Mouse (Mus musculus) naive thymus-derived CD4-positive, alpha-beta T cell, adult 5 months (primary cell): Measurements from ENCODE around the gene Prkaca. TPM values are rescaled to one million over a fixed set of nuclear protein-coding genes. Genes with fewer than 3 reads are reported as not detected.

Source experiments
- polyA plus RNA-seq: library from polyadenylated mRNA; unstranded; fragments of 100-300 nt; shearing (Covaris generic); gene quantifications from one replicate; pipeline ENCODE4 v1.2.1, GENCODE M21; 2017

Gene Prkaca
- 45.4 TPM for polyA plus RNA-seq

DNA sequence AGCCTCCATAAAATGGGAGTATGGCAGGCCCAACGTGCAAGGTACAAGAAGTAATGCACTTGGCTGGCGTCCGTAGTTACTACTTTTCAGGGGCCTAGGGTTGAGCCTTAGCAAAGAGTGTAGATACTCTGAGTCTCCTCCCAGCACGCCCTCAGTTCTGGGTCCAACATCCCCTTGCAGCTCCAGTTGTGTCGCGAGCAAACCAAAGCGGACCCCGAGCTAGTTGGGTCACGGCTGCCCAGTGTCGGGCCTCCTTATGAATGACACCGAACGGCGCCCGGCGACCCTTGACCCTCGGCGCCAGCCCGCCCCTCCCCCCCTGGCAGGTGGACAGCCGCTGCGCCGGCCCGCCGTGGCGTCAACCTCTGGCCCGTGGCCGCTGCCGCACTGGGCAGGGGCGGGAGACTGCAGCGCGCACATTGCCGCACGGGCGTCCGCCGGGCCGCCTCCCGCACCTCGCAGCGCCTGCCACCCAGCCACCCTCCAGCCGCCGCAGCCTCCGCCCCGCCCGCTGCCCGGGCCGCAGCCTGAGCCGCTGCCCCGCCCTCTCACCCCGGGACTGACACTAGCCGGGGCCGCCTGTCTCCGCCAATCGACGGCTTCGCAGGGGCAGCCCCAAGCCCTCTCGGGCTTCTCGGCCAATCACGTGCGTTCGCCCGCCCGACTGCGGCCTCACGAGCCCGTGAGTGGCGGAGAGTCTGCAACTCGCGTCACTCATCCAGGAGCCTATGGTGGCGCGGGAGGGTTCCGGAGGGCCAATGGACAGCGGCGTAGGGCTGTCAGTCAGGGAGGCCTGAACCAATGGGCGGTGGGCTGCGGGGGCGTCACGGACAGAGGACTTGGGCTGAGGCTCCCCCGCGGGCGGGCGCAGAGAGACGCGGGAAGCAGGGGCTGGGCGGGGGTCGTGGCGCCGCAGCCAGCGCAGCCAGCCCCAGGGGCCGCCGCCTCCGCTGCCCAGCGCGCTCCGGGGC lies at the start of gene Prkaca:
Prkaca (plus strand) TSS at position 844 of the 971 bp plus-strand sequence.

DNA sequence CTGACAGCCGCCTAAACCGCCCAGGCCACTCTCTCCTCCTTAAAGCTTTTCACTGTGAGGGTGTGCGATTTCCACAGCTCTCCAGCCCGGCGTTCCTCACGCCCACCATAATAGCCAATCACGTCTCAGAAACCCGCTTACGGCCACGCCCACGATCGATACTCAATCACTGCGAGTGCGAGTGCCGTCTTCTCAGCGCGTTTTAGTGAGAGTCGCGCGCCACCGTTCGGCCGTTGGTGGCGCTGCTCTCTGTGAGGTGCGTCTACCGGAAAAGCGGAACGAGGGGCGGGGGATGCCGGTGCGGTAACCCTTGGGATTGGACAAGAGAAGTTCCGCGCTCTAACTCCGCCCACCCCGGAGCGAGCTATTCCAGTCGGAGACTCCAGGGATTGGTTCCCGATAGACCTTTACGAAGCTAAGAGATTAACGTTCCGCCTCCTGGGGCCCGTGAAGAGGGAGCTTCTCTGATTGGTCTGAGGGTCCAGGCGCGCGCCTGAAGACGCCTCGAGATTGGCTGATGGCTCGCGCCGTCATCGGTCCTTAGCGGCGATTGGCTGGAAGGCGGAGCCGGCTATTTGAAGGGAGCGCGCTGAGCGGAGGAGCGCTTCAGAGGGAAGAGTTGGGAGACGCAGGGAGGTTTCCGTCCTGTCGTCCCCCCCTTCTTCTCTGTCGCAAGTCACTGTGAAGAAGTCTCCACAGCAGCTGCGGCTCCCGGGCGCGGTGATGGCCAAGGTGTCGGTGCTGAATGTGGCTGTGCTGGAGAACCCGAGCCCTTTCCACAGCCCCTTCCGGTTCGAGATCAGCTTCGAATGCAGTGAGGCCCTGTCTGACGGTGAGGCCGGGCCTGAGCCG lies 17.5 kb upstream of the Prkaca start, which contains the start of the genes Gm10644 and Asf1b:
Gm10644 (minus strand) TSS at position 100 of the 852 bp plus-strand sequence.
Asf1b (plus strand) TSS at position 402 of the 852 bp plus-strand sequence.

DNA sequence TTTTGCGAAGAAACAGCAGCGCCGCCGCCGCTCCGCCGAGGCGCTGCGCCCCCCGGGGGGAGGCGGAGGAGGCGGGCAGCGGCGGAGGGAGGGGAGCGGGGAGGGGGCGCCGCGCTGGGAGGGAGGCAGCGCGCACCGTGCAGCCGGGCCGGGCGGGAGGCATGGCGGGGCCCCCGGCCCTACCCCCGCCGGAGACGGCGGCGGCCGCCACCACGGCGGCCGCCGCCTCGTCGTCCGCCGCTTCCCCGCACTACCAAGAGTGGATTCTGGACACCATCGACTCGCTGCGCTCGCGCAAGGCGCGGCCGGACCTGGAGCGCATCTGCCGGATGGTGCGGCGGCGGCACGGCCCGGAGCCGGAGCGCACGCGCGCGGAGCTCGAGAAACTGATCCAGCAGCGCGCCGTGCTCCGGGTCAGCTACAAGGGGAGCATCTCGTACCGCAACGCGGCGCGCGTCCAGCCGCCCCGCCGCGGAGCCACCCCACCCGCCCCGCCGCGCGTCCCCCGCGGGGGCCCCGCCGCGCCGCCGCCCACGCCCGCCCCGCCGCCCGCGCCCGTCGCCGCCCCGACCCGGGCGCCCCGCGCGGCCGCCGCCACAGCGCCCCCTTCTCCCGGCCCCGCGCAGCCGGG lies 24.8 kb downstream of the Prkaca start, which contains the start of gene Samd1:
Samd1 (plus strand) TSS at position 162 of the 631 bp plus-strand sequence.

DNA sequence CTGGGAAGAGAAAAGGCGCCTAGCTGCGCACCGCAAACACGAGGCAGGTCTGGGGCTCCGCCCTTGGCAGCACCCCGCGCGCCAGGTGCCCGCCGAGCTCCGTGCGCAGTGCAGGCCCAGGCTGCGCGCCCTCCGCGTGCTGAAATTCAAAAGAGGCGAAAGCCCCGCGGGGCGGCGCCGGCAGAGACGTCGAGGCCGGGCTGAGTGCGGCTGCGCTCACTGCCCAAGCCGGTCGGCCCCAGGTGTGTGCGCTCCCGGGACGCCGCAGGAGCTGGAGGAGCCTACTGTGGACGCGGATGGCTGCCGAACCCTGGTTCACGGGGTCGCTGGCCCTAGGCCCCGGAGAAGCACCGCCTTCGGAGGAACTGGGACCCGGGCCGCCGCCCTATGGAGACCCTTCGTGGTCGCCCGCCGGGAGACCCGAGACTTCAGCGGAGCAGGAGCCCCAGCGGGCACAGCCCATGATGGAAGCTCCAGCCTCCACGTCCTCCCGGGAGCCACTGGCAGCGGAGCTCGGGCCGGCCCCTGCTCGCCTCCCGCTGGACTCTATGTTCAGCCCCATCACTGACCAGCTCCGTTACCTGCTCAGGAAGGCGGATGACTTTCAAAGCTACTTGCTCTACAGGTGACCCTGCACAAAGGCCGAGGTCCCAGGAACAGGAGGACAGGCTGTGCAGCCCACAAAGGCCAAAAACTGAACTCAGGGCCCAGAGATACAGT lies 28.6 kb downstream of the Prkaca start, which contains the start of gene 1700067K01Rik:
1700067K01Rik (plus strand) TSS at position 222 of the 720 bp plus-strand sequence.

DNA sequence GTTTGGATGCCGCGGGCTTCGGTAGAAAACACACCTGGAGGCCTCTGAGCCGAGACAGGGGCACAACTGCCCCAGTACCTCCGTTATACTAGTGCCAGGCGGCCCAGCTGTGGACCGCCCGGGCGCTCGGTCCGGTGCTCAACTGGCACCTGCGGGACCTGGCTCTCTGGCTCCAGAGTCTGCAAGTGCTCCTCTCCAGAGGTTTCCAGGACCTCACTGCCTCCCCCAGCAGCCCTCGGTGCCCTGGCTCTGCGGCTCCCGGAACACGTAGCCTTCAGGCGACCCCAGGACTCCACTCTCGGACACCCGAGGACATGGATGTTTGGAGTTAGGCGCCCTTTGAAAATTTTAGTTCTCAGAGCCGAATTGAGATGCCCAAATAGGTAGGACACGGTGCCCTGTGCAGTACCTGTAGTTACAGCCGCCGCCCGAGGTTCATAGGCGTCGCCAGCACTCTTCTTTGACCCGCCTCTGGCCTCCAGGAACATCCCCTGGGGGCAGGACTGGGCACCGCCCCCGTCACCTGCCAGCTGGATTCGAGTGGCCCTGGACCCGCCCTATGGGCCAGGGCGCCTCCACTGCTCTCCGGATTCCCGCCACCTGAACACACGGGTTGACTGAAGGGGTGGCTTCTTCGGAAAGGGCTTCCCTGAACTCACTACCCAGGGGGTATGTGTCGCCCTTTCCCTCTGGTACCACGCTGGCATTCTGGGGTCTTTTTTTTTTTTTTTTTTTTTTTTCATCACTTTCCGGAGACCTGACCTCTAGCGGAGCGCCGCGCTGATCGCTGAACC lies 39.1 kb downstream of the Prkaca start, which contains the start of gene 2210011C24Rik:
2210011C24Rik (minus strand) TSS at position 467 of the 794 bp plus-strand sequence.

DNA sequence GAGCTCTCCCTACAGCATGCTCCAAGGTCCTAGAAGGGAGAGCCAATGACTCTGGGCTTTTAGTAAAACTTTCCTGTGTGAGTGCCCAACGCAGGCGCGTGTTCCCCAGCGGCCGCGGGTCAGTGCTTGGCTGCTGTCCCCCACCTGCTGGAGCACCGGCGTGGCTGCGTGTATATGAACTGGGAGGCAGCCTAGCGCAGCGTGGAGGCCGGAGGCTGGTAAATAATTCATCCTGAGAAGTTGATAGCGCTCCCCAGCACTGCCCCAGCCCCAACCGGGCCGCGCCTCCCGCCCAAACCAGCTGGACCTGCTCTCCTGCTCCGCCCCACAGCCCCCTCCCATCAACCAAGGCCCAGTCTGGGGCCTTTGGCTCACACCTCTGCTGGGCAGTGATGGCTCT lies 48.3 kb downstream of the Prkaca start, which contains the start of gene Palm3:
Palm3 (plus strand) TSS at position 376 of the 400 bp plus-strand sequence.

DNA sequence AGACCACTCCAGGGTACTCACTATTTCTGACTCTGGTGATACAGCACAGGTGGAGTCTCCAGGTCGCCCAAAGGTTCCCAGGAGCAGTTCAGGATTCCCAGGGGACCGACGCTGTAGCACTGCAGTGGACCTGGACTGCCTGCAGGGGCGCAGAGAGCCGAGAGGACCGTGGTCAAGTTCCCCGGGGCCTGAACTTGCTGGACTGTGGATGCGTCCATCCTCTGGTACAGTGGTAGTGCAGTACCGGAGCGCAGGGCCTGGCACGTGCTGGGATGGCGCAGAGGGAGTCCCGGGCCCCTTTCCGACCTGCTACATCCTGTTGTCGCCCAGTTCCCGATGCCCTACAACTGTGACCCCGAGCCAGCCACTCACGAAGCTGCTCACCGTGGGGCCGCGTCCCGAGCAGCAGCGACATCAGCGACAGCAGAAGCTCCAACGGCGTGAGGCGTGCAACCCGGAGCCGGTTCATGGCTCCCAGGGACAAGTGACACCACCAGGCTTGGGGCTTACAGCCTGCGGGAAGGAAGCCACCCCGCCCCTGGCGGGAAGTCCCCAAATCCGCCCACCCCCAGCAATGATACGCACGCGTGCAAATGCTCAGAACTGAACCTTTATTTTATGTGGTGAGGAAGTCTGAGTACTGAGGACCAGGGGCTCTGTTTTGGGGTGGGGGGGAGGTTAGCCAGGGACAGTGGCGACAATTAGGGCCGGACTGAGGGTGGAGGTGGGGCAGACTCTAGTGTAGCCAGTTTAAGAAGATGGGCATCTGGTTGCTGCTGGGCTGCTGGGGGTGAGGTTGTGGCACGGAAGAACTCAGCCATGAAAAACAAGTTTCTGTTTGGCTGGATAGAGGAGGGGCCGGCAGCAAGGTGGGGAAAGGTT lies 69.5 kb downstream of the Prkaca start, which contains the start of gene Il27ra:
Il27ra (minus strand) TSS at position 524 of the 882 bp plus-strand sequence.

DNA sequence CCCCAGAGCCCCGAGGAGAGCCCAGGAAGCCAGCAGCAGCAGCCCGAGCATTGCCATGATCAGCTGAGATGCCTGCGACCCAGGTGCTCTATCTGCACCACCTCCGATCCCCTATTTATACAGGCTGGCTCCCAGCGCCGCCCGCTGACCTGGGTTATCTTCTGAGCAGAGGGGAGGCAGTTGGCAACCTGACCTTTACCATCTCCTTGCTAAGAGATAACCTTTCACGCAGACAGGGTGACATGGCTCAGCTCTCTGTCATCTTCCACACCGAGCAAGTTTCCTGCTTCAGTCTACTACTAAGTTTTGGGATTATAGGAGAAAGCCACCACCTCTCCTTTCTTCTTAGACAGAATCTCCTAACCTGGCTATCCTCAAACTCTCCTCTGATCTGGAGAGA lies 72.1 kb downstream of the Prkaca start, which contains the start of gene Rln3:
Rln3 (minus strand) TSS at position 101 of the 400 bp plus-strand sequence.

Other genes starting within 250 kb of the Prkaca start
- gene Adgre5, start 231.7 kb upstream of the Prkaca start, polyA plus RNA-seq: 485 TPM
- 10.1 TPM for gene Adgrl1, start 72.9 kb upstream of the Prkaca start, polyA plus RNA-seq
- 1.3 TPM for gene Gm10644, start 17.8 kb upstream of the Prkaca start, polyA plus RNA-seq
- 7.9 TPM for gene Asf1b, start 17.5 kb upstream of the Prkaca start, polyA plus RNA-seq
- gene Samd1, start 24.7 kb downstream of the Prkaca start, polyA plus RNA-seq: 9.2 TPM
- gene 1700067K01Rik, start 28.5 kb downstream of the Prkaca start, polyA plus RNA-seq: 0.68 TPM
- gene 2210011C24Rik, start 39.2 kb downstream of the Prkaca start, polyA plus RNA-seq: not detected
- 9.5 TPM for gene Palm3, start 48.5 kb downstream of the Prkaca start, polyA plus RNA-seq
- 200 TPM for gene Il27ra, start 69.6 kb downstream of the Prkaca start, polyA plus RNA-seq
- gene Rln3, start 72.0 kb downstream of the Prkaca start, polyA plus RNA-seq: 0.76 TPM
- 1.2 TPM for gene Gm10643, start 92.1 kb downstream of the Prkaca start, polyA plus RNA-seq
- 29.8 TPM for gene Rfx1, start 93.8 kb downstream of the Prkaca start, polyA plus RNA-seq
- 28.4 TPM for gene Dcaf15, start 131.8 kb downstream of the Prkaca start, polyA plus RNA-seq
- gene Podnl1, start 153.0 kb downstream of the Prkaca start, polyA plus RNA-seq: 2.1 TPM
- gene Cc2d1a, start 174.9 kb downstream of the Prkaca start, polyA plus RNA-seq: 26.8 TPM
- gene 4930432K21Rik, start 175.0 kb downstream of the Prkaca start, polyA plus RNA-seq: 3.4 TPM
- gene Nanos3, start 212.2 kb downstream of the Prkaca start, polyA plus RNA-seq: not detected